Mouse (Mus musculus): Measurements from ENCODE around the gene Cracr2a.

- TF ChIP-seq CTCF (IDR thresholded peaks at IDR 0.05; ENCODE audit: low read depth) (no peak), EP300 (IDR thresholded peaks at IDR 0.05; ENCODE audit: low read depth) (no peak)
Measured at GRCm38 (mm10) chr6:127578316-127578715, 17.2 kb downstream of the Cracr2a start.

Data from liver, embryonic 14.5 days (tissue).